Mouse (Mus musculus): Measurements from ENCODE around the gene Ltc4s.

Gene Ltc4s

DNA sequence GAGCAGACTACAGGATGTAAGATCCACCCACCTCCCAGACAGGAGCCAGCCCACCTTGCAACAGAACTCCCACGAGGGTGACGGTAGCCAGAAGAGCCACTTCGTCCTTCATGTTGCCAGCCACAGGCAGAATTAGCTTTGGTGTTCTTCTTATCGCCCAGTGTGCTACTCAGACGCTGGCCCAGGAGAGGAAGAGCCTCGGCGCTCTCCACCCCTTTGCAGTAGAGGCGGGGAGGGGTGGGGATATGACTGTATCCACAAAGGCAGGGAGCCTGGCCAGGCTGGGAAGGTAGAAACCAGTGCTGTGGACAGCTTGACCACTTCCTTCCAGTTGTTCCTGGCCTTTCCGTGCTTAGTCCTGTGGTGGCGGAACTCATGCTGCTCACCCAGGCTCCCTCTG is at the start of gene Ltc4s:
Ltc4s (minus strand) TSS at position 293 of the 400 bp plus-strand sequence.
- no peak for DNase-seq (ENCODE audit: low read depth)

DNA sequence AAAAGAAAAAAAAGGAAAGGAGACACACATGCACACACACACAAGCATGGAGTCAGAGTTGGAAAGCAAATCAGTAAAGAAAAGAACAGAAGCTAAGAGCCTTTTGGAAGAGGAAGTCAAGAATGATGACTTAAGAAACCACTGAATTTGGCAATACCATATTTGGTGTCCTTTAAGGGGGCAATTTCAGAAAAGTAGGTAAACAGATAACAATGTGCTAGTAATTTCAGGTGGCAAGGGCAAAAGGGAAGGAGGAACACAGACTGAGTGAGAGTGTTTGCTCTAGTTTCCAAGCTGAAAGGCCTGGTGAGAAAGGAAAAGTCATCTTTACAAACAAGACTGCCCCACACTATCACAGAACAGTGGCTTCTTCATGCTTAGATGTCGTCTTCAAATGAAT is 48.0 kb upstream of the Ltc4s start:
- no peak for DNase-seq (ENCODE audit: low read depth)

DNA sequence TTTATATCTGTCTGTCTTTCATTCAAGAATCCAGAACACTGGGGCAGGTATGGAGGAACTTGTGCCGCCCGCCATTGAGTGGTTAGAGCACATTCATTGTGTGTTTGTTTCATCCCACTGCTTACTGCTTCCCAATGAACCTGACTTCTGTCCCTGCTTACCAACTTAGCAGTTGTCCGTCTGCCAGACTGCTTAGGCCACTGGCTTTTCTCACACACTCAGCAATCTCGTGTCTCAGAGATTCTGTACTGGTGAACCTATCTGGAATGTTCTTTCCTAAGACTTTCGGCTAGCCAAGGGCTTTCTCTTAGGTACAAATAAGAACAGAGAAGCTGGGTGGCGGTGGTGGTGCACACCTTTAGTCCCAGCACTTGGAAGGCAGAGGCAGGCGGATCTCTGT is 47.3 kb upstream of the Ltc4s start:
- DNase-seq (ENCODE audit: low read depth) = no peak

DNA sequence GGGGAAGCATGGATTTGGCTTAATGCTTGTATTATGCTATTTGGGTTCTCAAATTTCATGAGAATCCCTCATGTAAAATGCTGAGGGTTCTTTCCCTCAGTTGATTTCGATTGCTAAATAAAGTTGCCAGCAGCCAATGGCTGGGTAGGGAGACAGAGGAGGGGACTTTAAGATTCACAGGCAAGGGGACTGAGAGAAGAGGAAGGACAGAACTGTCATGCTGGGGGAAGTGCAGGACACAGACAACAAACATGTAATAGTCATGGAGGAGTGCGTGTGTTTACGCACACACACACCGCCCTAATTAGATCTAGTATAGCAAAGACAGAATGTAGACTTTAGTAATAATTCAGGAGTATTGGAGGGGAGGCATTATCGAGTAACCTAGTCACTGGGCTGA is 46.8 kb upstream of the Ltc4s start:
- no peak for DNase-seq (ENCODE audit: low read depth)

DNA sequence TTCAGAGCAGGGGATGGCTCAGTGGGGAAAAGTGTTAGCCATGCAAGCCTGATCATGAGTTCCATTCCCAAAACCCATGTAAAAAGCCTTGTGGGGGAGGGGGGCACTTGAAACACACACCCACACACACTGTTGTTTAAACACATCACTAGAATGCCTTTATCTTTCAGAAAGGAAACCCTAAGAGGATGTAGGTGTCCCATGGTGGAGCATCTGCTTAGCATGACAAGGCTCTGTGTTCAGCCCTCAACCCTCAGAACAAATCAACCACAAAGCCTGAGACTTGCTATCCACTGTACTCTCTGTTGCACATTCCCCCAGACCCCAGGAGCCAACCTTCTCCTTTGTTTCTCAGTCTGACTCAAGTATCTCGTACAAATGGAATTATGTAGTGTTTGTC is 41.6 kb upstream of the Ltc4s start:
- DNase-seq (ENCODE audit: low read depth) = no peak

DNA sequence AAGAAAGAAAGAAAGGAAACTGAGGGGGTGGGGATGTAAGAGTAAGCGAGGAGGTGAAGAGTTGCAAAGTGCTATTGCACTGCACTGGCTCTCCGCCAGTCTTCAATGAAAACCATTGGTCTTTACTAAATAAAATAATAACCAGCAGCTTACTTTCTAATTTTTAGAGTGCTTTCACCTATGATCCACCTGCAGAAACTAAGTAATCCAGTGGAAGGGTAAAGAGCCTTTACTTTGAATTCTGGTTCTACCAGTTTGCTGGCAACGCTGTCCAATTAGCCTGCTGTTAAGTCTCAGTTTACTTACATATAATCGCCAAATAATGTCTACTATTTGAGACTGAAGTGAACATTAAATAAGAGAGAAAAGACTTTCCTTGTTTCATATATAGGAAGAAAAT is 40.6 kb upstream of the Ltc4s start:
- DNase-seq (ENCODE audit: low read depth) = no peak

DNA sequence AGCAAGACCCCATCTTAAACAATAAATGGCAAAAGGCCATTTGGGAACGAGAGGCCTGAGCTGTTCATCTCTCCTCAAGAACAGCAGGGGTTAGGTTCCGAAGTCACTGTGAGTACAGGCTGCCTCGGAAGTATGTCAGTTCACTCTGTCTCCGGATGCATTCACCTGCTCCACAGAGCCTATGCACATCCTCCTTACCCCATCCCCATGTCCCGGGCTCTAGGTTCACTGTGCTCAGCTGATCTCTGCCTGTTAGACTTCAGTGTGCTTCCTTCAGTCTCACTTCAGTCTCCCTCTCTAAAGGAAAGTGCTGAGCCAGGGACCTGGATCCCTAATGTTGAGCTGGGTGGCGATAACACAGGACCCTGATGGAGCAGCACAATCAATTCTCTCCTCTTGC is 39.3 kb upstream of the Ltc4s start:
- no peak for DNase-seq (ENCODE audit: low read depth)

DNA sequence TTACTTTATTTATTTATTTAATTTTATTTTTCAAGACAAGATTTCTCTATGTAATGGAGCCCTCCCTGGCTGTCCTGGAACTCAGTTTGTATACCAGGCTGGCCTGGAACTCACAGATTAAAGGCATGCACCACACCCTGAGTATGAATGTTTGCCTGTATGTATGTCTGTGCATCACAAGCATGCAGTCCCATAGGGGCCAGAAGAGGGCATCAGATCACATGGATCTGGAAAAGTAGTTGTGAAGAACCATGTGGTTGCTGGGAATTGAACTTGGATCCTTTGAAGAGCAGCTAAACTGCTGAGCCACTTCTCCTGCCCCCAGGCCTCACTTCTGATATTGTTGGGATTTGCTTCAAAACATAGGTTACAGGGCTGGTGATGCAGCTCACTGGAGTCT is 38.6 kb upstream of the Ltc4s start:
- DNase-seq (ENCODE audit: low read depth) = no peak

DNA sequence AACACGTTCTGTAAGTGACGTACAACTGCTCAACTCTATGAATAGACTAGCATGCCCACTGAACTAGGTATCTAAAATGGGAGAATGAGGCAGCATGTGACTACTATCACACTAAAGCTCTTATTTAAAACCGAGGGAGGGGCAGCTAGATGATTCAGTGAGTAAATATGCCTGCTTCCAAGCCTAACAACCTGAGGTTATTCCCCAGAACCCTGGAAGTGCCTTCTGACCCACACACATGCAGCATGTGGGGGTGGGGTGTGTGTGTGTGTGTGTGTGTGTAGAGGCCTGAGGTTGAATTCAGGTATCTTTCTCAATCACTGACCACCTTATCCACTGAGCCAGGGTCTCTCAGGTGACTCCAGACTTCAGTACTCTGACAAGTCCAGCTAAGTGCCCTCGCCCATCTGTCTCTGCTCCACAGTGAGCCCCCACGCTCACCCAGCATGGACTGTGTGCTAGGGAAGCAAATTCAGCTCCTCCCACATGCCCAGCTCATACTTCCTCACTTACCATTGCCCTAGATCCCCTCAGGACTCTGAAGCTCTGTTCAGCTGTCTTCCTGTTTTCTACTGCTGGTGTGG is 37.2 kb upstream of the Ltc4s start:
- DNase-seq (ENCODE audit: low read depth) = no peak

DNA sequence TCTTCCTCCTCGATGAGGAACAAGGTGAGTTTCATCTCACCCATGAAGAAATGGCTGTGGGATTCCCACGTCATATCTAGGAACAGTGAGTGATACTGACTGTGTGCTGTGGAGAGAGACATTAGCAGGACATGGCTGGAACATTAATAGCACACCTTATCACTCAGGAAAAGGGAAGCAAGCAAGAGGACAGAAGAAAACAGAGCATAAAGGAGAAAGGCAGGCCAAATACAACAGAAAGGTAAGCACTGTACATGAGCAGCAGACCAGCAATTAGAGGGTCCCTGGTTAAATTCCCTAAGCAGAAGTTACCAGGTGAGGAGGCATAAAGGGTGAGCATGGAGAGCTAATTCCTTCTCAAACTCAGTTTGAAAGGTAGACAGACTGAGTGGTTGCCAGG is 36.7 kb upstream of the Ltc4s start:
- DNase-seq (ENCODE audit: low read depth) = no peak

DNA sequence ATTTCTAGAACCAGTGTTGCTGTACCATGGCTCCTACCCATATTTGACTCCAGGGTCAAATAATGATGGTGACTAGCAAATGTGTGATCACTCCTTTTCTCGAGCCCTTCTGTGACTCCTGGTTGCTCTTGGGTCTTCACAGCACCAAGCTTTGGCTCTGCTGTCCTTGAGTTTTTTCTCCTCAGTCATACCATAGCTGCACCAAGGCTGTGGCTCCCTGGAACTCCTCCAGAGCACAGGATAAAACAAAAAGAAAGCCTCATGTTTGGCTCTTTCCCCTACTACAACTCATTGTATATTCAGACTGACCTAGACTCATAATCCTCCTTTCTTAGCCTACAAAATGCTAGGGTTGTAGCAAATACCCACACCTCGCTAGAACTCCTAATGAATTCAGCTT is 34.4 kb upstream of the Ltc4s start:
- DNase-seq (ENCODE audit: low read depth) = no peak

DNA sequence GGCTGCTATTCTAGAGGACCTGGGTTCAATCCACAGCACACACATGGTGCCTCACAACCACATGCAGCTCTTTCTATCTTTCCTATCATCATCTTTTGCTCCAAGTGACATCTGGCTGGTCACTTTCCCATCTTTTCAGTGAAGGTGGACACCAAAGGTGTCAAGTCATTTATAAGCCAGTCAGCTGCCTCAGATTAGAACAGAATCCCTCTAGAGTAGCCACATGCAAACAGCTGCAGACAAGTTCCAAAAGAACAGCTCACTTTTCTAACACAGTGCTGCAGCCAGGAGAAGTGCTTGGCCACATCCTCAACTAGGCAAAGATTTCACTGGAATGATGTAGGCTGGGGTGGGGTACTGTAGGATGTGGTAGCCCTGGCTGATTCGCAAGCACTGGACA is 31.5 kb upstream of the Ltc4s start:
- DNase-seq (ENCODE audit: low read depth) = no peak

DNA sequence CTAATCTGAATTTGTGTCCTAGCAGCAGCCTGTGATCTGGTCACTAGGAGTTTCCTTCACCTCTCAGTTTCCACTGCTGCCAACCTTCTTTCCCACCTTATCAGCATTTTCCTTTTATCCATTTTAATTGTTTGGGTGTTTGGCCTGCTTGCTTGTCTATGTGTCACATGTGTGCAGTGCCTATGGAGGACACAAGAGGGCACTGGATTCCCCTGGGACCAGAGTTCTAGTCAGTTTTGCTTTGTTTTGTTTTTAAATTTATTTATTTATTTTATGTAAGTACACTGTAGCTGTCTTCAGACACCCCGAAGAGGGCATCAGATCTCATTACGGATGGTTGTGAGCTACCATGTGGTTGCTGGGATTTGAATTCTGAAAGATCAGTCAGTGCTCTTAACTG is 30.7 kb upstream of the Ltc4s start:
- DNase-seq (ENCODE audit: low read depth) = no peak

DNA sequence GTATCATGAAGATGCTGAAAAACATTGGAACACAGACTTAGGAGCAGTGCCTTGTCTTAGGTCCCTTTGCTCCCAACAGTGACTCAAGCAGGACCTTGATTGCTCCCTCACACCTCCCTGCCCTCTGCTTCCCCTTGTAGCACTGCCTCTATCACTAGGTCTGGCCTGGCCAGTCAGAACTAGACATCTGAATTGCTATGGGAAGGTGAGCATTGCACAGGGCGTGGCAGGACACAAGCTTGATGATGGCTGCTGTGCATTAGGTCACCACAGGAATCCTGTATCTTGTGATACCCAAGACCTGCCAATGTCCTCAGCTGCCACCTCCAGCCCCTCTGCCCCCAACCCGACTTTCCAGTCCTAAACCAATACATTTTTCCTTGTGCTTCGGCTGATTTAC is 28.6 kb upstream of the Ltc4s start:
- no peak for DNase-seq (ENCODE audit: low read depth)

DNA sequence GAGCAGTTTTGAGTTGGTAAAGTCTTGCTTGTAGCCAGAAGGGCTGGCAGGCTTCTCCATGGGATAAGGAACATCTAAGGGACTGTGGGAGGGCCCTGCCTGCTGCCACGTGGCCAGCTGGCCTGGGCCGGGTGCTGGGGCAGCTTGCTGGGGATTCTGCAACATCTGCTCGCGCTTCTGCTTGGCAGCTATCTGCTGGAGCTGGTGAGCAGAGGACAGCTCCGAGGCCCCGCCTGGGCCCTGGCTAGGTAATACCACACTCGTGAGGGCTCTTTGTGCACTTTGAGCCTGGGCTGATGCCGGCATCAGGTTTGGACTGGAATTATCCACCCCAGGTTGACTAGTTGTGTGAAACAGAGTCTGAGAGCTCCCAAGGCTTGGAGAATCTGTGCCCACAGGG is 27.5 kb upstream of the Ltc4s start:
- no peak for DNase-seq (ENCODE audit: low read depth)

DNA sequence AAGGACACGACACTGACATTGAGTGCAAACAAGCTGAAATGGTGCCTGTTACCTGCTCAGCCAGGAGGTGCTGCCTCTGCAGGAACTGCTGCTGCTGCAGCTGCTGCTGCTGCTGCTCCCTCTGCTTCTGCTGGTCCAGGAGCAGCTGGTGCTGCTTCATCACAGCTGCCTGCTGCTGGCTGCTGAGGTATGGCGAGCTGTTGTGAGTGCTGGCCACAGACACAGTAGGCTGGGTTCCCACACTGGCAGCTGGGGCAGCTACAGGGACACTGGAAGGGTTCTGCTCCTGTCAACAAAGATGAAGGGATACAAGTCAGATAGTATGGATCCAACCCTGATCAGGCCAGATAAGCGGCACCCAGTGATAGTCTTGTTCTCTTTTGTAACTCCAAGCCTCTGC is 24.8 kb upstream of the Ltc4s start:
- no peak for DNase-seq (ENCODE audit: low read depth)

DNA sequence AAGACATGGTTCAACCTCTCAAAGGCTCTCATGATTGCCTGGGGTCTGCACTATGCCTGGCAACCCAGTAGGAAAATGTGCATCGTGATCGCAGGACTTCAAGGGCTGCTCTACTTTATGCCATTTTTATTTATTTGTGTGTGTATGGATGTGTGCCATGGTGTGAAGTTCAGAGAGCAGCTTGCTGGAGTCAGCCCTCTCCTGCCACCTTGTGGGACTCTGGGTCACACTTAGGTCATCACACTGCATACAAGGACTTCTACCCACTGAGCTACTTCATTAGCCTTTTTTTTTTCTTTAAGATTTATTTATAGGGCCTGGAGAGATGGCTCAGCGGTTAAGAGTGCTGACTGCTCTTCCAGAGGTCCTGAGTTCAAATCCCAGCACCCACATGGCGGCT is 23.6 kb upstream of the Ltc4s start:
- DNase-seq (ENCODE audit: low read depth) = peak; percentile 21

DNA sequence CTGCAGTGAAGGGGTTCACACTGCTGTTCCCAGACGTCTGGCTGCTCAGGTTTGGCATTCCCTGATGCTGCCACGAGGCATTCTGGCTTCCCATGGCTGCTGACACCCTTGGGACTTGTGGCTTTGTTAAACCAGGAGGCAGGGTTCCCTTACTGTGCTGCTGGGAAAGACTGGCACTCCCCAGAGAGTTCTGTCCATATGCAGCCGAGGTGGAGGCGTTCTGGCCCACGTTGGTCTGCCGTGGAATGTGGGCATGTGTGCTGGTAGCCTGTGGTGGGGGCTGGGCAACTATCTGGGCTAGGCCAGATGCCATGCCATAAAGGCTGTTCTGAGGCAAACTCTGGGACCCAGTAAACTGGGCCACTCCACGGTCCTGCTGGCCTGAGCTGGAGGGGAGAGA is 19.9 kb upstream of the Ltc4s start:
- DNase-seq (ENCODE audit: low read depth) = no peak

DNA sequence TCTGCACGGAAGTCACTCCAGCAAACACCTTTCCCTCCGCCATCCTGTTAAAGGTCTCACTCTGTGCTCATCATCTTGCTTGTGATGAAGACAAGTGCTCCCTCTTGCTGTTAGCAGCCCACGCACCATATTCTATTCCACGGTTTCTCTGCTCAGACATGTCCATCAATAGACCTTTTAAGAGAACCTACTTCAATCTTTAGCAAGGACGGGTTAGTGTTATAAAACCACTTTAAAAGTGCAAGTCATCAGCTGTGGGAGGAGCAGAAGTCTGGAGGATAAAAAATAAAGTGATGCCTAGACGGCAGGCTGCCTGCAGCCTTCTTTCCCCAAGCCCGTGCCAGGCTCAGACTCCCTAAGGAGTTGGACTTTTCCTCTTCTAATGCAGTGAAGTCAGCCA is 18.2 kb upstream of the Ltc4s start:
- DNase-seq (ENCODE audit: low read depth) = no peak

DNA sequence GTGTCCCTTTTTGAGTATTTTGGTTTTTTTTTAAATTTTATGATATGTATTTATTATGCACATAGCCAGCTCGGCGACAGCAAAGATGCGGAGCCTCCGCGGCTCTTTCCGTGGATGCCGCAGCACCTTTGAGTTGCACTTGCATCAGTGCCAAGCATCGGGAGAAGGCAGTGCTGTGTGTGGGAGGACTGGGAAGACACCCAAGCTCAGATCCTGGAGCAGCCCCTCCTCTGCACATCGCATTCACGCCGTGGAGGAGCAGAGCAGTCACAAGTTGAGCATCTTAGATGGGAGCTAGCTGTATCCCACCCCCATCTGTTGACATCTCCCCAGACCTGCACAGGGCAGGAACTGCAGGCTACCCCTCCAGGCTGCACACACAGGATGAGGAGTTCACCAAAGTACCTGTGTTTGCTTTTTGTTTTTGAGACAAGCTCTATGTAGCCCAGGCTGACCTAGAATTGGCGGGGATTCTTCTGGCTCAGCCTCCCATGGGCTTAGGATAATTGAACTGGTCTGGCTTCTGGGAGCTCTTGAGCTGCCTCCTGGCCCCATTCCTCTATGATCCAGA is 15.7 kb upstream of the Ltc4s start:
- no peak for DNase-seq (ENCODE audit: low read depth)

DNA sequence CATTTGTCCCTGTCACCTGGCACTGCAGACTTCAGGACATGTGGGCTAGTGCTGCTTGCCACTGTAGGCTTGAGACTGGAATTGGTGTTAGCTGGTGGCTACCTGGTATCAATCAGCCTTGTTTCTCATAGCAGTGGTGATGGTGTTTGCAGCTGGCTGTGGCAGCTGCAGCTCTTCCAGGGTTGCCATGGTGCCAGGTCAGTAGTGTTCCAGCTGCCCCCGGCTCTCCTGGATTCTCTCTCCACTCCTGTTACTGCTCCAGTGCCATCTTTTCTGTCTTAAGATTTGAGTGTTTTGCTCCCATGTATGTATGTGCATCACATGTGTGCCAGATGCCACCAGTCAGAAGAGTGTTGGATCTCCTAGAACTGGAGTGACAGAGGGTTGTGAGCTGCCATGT is 15.0 kb upstream of the Ltc4s start:
- DNase-seq (ENCODE audit: low read depth) = no peak

DNA sequence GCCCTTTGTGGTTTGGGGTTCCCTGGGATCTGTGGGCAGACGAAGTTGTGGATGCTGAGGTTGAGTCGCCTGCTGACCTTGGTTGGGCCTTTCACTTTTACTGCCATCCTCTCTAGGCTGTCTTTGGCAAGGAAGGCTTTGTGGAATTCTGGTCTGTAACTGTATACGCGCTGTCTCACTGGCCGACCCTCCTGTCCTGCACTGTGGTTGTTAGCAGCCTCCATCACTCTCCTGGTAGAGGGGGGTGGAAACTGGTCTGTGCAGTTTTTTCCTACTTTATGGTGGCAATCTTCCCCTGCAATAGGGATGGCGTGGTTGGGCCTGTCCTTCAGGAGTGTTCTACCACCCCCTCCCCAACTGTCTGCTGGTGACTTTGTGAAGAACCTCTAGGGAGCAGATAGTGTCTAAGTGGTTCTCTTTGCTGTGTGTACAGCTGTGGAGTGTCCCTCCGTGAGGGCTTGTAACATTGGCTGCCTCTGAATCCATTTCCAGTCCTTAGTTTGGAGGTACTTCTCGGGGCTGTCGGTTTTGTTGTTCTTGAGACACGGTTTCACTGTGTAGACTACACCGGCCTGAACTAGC is 14.4 kb upstream of the Ltc4s start:
- no peak for DNase-seq (ENCODE audit: low read depth)

DNA sequence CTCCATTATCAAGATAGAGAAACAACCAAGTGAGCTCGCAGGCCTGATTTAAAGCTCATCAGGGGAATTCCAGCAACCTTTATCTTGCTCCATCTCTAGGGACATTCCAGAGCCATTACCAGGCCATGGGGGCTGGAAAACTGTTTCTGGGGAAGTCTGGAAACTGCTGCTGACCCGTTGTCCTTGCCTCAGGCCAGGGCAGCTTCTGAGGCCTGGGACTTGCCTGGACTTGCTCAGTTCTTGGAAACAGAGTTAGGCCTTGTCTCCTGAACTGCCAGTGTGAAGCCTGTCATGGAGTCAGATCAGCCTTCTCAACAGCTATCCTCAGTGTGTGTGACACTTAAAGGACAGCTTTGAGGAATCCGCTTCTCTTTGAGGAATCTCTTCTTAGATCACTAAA is 13.8 kb upstream of the Ltc4s start:
- DNase-seq (ENCODE audit: low read depth) = no peak

DNA sequence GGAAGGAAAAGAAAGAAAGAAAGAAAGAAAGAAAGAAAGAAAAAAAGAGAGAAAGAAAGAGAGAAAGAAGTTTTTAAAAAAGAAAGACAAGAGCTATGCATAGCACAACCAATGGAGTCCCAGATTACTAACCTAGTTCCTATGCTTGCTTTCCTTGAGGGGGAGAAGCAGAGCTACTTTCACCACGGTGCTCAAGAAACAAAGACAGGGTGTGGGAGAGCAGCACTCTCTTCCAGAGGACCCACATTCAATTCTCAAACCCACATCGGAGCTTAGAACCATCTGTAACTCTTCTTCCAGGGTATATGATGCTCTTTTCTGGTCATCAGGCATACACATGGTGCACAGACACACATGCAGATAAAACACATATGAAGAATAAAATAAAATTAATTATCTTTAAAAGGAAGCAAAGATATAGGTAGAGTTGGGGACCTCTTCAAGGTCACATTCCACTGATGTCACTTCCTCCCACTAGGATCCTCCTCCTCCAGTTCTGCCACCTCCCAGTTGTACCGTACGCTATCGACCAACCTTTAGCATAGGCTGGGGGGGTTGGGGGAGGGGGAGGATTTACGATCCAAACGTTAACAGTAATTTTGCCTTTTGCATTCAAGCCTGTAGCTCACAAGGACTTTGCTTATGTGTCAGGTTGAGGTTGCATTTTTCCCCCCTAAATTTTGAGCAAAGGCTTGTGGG is 10.2 kb upstream of the Ltc4s start:
- DNase-seq (ENCODE audit: low read depth) = no peak

Data from c-Kit-positive CD71-positive TER-119-negative erythroid progenitor cells, embryonic 14.5 days (primary cell).